Mouse (Mus musculus) ES-E14 (cell line): ENCODE measurements at regions not wholly inside any gene's neighbourhood (a gene's known extent, or its start where the extent isn't known, plus 50 kb on each side); places are given as distances from the start of the nearest gene placed in this dataset.

Experiments used
- DNase-seq: peaks from one replicate; pipeline ENCODE4 v3.0.0-alpha.2; 2013; ENCODE audit warnings: low read depth, low spot score
- H3K27ac ChIP-seq: 2 replicates; pipeline ENCODE4 v1.5.1; 2012; ENCODE audit warnings: low read depth, mild to moderate bottlenecking, low read length, moderate library complexity, mixed read lengths; ENCODE audit not compliant: poor library complexity, insufficient read depth, severe bottlenecking
- H3K36me3 ChIP-seq: 2 replicates; pipeline ENCODE4 v1.6.1; 2012; ENCODE audit warnings: mild to moderate bottlenecking, low read length, moderate library complexity, mixed read lengths; ENCODE audit not compliant: control insufficient read depth, poor library complexity, insufficient read depth, severe bottlenecking
- H3K4me1 ChIP-seq, 2 experiments: fragments of 150-350 bp in 1 of 2; sonication (generic) in 1 of 2; 2 replicates each; pipeline ENCODE4 v1.6.1; 2012; ENCODE audit warnings: low read length in 2 of 2, mild to moderate bottlenecking in 1 of 2, mixed read lengths in 1 of 2; ENCODE audit not compliant: control insufficient read depth in 2 of 2, insufficient read depth in 2 of 2, poor library complexity in 1 of 2
- H3K4me3 ChIP-seq, 2 experiments: fragments of 150-350 bp in 1 of 2; sonication (generic) in 1 of 2; 2 replicates each; pipeline ENCODE4 v1.5.1; 2012; ENCODE audit warnings: low read length in 2 of 2, low read depth in 1 of 2, mild to moderate bottlenecking in 1 of 2, mixed read lengths in 1 of 2; ENCODE audit not compliant: insufficient read depth in 1 of 2, poor library complexity in 1 of 2, severe bottlenecking in 1 of 2
- H3K9ac ChIP-seq: 2 replicates; pipeline ENCODE4 v1.6.1; 2012; ENCODE audit warnings: low read depth, mild to moderate bottlenecking, low read length, mixed read lengths; ENCODE audit not compliant: poor library complexity, insufficient read depth, severe bottlenecking
- H3K9me3 ChIP-seq: fragments of 150-350 bp; sonication (generic); 2 replicates; pipeline ENCODE4 v1.6.1; 2012; ENCODE audit warnings: low read depth, mild to moderate bottlenecking, low read length; ENCODE audit not compliant: control insufficient read depth, insufficient read depth
- CHD2 ChIP-seq: IDR thresholded peaks from 2 replicates; pipeline ENCODE4 v1.6.1; 2014; ENCODE audit warnings: mild to moderate bottlenecking, low read depth, low read length, inconsistent platforms
- HCFC1 ChIP-seq: IDR thresholded peaks from 2 replicates; pipeline ENCODE4 v1.6.1; 2012; ENCODE audit warnings: low read length, inconsistent platforms, borderline replicate concordance; ENCODE audit not compliant: insufficient read depth
- MAFK ChIP-seq: IDR thresholded peaks from 2 replicates; pipeline ENCODE4 v1.6.1; 2014; ENCODE audit warnings: mild to moderate bottlenecking, low read depth, low read length, inconsistent platforms; ENCODE audit not compliant: insufficient read depth
- ZC3H11A ChIP-seq: IDR thresholded peaks from 2 replicates; pipeline ENCODE4 v1.6.1; 2012; ENCODE audit warnings: low read depth, mild to moderate bottlenecking, inconsistent platforms, low read length, borderline replicate concordance
- ZNF384 ChIP-seq: IDR thresholded peaks from 2 replicates; pipeline ENCODE4 v1.6.1; 2012; ENCODE audit warnings: low read depth, low read length, inconsistent platforms
- in situ Hi-C, 2 experiments: fragments of 600-800 bp; cut with MboI; formaldehyde crosslinking; loops; one replicate each; pipeline ENCODE4 v1.15.1; 2025; ENCODE audit warnings: low sequenced_read_pairs in 2 of 2, inconsistent platforms in 1 of 2; ENCODE audit not compliant: unreplicated experiment in 2 of 2

GRCm38 (mm10) chr17:85818098-85818855, 130.2 kb upstream of the Six2 start:
- TF ChIP-seq MAFK (no peak), CHD2 (no peak), HCFC1 (no peak), ZNF384 (no peak)
- no peak for DNase-seq
- Histone ChIP-seq H3K36me3 (no peaks in the 10 kb centered on the region), H3K27ac (no peak overlapping the region), H3K9ac (no peak overlapping the region), H3K9me3 (no peaks in the 10 kb centered on the region), H3K4me3 (peak overlapping the region in 1 of 2 experiments; percentile 36; a peak in 1 of 4 replicates), H3K4me1 (no peaks in the 10 kb centered on the region; a peak in 1 of 4 replicates)
- in situ Hi-C loops: no loop called here

- no peak for DNase-seq
- Histone ChIP-seq H3K4me1 (no peaks in the 10 kb centered on the region; a peak in 1 of 4 replicates), H3K27ac (no peak overlapping the region), H3K9ac (no peak overlapping the region), H3K4me3 (no peak overlapping the region), H3K9me3 (no peaks in the 10 kb centered on the region), H3K36me3 (no peaks in the 10 kb centered on the region)
- in situ Hi-C loops: no loop called here
- no peak for TF ChIP-seq ZC3H11A
- no peak for TF ChIP-seq MAFK
- TF ChIP-seq HCFC1: no peak
- no peak for TF ChIP-seq ZNF384
- no peak for TF ChIP-seq CHD2
Observed at GRCm38 (mm10) chr17:85816521-85816920, 128.4 kb upstream of the Six2 start.

- Histone ChIP-seq H3K27ac (no peak overlapping the region), H3K4me3 (no peak overlapping the region), H3K9ac (no peak overlapping the region), H3K9me3 (no peaks in the 10 kb centered on the region), H3K36me3 (no peaks in the 10 kb centered on the region), H3K4me1 (no peaks in the 10 kb centered on the region; a peak in 1 of 4 replicates)
- in situ Hi-C loops: no loop called here
- no peak for DNase-seq
- no peak for TF ChIP-seq ZC3H11A
- no peak for TF ChIP-seq HCFC1
- TF ChIP-seq CHD2: no peak
- TF ChIP-seq MAFK: no peak
- no peak for TF ChIP-seq ZNF384
Observed at GRCm38 (mm10) chr17:85816056-85816455, 128.0 kb upstream of the Six2 start.

GRCm38 (mm10) chr17:85808580-85808979, 120.5 kb upstream of the Six2 start:
- no peak for DNase-seq
- Histone ChIP-seq H3K9me3 (no peaks in the 10 kb centered on the region), H3K4me3 (no peak overlapping the region), H3K4me1 (no peaks in the 10 kb centered on the region), H3K27ac (no peak overlapping the region), H3K36me3 (no peaks in the 10 kb centered on the region), H3K9ac (no peak overlapping the region)
- in situ Hi-C loops: no loop called here
- TF ChIP-seq MAFK: no peak
- TF ChIP-seq CHD2: no peak
- no peak for TF ChIP-seq HCFC1
- TF ChIP-seq ZNF384: no peak
